Mouse (Mus musculus) midbrain, postnatal 0 days (tissue): ENCODE measurements at regions not wholly inside any gene's neighbourhood (a gene's known extent, or its start where the extent isn't known, plus 50 kb on each side); places are given as distances from the start of the nearest gene placed in this dataset.
"Not testable (repeated sequence)": the region's sequence is repeated elsewhere in the genome, so short reads cannot be mapped to it uniquely, and the experiment has no call there.

Source experiments
- ATAC-seq: fragments of 200-750 bp; cut with Nextera tagmentation; 2 replicates; pipeline ENCODE4 v1.8.0; 2017; ENCODE audit warnings: moderate number of reproducible peaks, mild to moderate bottlenecking, moderate TSS enrichment, moderate library complexity; ENCODE audit not compliant: low FRiP score
- DNase-seq: peaks from one replicate; pipeline ENCODE4 v3.0.0-alpha.2; 2015; ENCODE audit warnings: low spot score
- H3K27ac ChIP-seq: fragments of 300-500 bp; sonication (generic); 2 replicates; pipeline ENCODE4 v1.5.1; 2014; ENCODE audit warnings: low read depth, mild to moderate bottlenecking, low read length, mixed read lengths
- H3K27me3 ChIP-seq: fragments of 300-500 bp; sonication (generic); 2 replicates; pipeline ENCODE4 v1.6.1; 2014; ENCODE audit warnings: low read length, control low read depth, mixed read lengths; ENCODE audit not compliant: insufficient read depth
- H3K36me3 ChIP-seq: fragments of 300-500 bp; sonication (generic); 2 replicates; pipeline ENCODE4 v1.6.1; 2014; ENCODE audit warnings: low read length, control low read depth, mixed read lengths; ENCODE audit not compliant: insufficient read depth
- H3K4me1 ChIP-seq: fragments of 300-500 bp; sonication (generic); 2 replicates; pipeline ENCODE4 v1.6.1; 2014; ENCODE audit warnings: mild to moderate bottlenecking, control low read depth, antibody characterized with exemption, low read length, mixed read lengths; ENCODE audit not compliant: insufficient read depth
- H3K4me2 ChIP-seq: fragments of 300-500 bp; sonication (generic); 2 replicates; pipeline ENCODE4 v1.6.1; 2014; ENCODE audit warnings: low read depth, mild to moderate bottlenecking, low read length, mixed read lengths; ENCODE audit not compliant: poor library complexity, severe bottlenecking
- H3K4me3 ChIP-seq: fragments of 300-500 bp; sonication (generic); 2 replicates; pipeline ENCODE4 v1.5.1; 2014; ENCODE audit warnings: low read depth, mild to moderate bottlenecking, low read length, moderate library complexity
- H3K9ac ChIP-seq: fragments of 300-500 bp; sonication (generic); replicated peaks from 2 replicates; pipeline ENCODE4 v1.6.1; 2014; ENCODE audit warnings: mild to moderate bottlenecking, low read length, moderate library complexity, mixed read lengths; ENCODE audit not compliant: poor library complexity, severe bottlenecking
- H3K9me3 ChIP-seq: fragments of 300-500 bp; sonication (generic); 2 replicates; pipeline ENCODE4 v1.6.1; 2016; ENCODE audit warnings: low read length, control low read depth
- WGBS: fragments of 180-500 bp; shearing (Covaris S2); extraction: QIAGEN DNeasy Blood & Tissue Kit; methylation state at CpG from one replicate; pipeline ENCODE4 v1.1.7; 2014; 5-methylcytosine and 5-hydroxymethylcytosine counted together

GRCm38 (mm10) chr16:3334355-3334754, 256.5 kb upstream of the Olfr161 start:
- H3K9me3 ChIP-seq, H3K36me3 ChIP-seq, H3K4me3 ChIP-seq, ATAC-seq, H3K9ac ChIP-seq, H3K4me1 ChIP-seq, H3K4me2 ChIP-seq, H3K27ac ChIP-seq, DNase-seq, H3K27me3 ChIP-seq: not testable (repeated sequence)
- WGBS = 86% methylated on average over 5 of the region's 5 CpGs

- not testable (repeated sequence) for H3K9ac ChIP-seq, H3K4me1 ChIP-seq, H3K4me2 ChIP-seq, DNase-seq, H3K4me3 ChIP-seq, ATAC-seq, H3K9me3 ChIP-seq, H3K27me3 ChIP-seq, H3K36me3 ChIP-seq, H3K27ac ChIP-seq
- 35% methylated on average over 4 of the region's 4 CpGs for WGBS
Observed at GRCm38 (mm10) chr16:3343372-3343771, 247.5 kb upstream of the Olfr161 start.

- ATAC-seq, H3K9me3 ChIP-seq, H3K4me1 ChIP-seq, H3K9ac ChIP-seq, H3K27ac ChIP-seq, DNase-seq, H3K36me3 ChIP-seq, H3K4me3 ChIP-seq, H3K27me3 ChIP-seq, H3K4me2 ChIP-seq: not testable (repeated sequence)
- WGBS = no CpG with 5 or more reads among the region's 1 CpGs
Observed at GRCm38 (mm10) chr16:3344725-3345380, 246.0 kb upstream of the Olfr161 start.

- H3K27me3 ChIP-seq, H3K4me2 ChIP-seq, ATAC-seq, H3K9me3 ChIP-seq, H3K4me1 ChIP-seq, DNase-seq, H3K36me3 ChIP-seq, H3K9ac ChIP-seq, H3K4me3 ChIP-seq, H3K27ac ChIP-seq: not testable (repeated sequence)
- 100% methylated on average over 1 of the region's 4 CpGs for WGBS
Observed at GRCm38 (mm10) chr16:3349382-3349781, 241.5 kb upstream of the Olfr161 start.

- not testable (repeated sequence) for H3K4me2 ChIP-seq, ATAC-seq, H3K4me1 ChIP-seq, H3K27ac ChIP-seq, H3K9ac ChIP-seq, H3K36me3 ChIP-seq, H3K4me3 ChIP-seq, H3K9me3 ChIP-seq, H3K27me3 ChIP-seq, DNase-seq
- WGBS = 39% methylated on average over 2 of the region's 4 CpGs
Observed at GRCm38 (mm10) chr16:3349850-3350547, 240.8 kb upstream of the Olfr161 start.

- ATAC-seq = peak; percentile 85
- not testable (repeated sequence) for H3K4me2 ChIP-seq, H3K9me3 ChIP-seq, H3K27me3 ChIP-seq, H3K4me3 ChIP-seq, H3K27ac ChIP-seq, H3K36me3 ChIP-seq, H3K4me1 ChIP-seq, H3K9ac ChIP-seq
- DNase-seq = peak; percentile 27
- WGBS = 76% methylated on average over 6 of the region's 7 CpGs
Observed at GRCm38 (mm10) chr16:3350668-3351507, 240.0 kb upstream of the Olfr161 start.

- H3K27ac ChIP-seq, H3K27me3 ChIP-seq, H3K9me3 ChIP-seq, H3K4me3 ChIP-seq, H3K4me1 ChIP-seq, H3K9ac ChIP-seq, H3K36me3 ChIP-seq, H3K4me2 ChIP-seq: not testable (repeated sequence)
- DNase-seq = peak; percentile 0
- WGBS = 83% methylated on average over 3 of the region's 3 CpGs
- peak; percentile 83 for ATAC-seq
Observed at GRCm38 (mm10) chr16:3351508-3352046, 239.3 kb upstream of the Olfr161 start.
